Mouse (Mus musculus) CH12.LX (cell line): ENCODE measurements around the gene M6pr. TPM values are rescaled to one million over a fixed set of nuclear protein-coding genes. Genes with fewer than 3 reads are reported as not detected.

Experiments used
- DNase-seq: peaks from one replicate; pipeline ENCODE4 v3.0.0-alpha.2; 2013; ENCODE audit errors: extremely low read depth
- H3K27ac ChIP-seq: 2 replicates; pipeline ENCODE4 v1.5.1; 2012; ENCODE audit warnings: low read depth, mild to moderate bottlenecking, control low read depth, moderate library complexity; ENCODE audit not compliant: insufficient read depth
- H3K27me3 ChIP-seq: replicated peaks from 2 replicates; pipeline ENCODE3; 2012; ENCODE audit warnings: inconsistent platforms
- H3K36me3 ChIP-seq, 2 experiments: replicated peaks in 1 of 2; 2 replicates each; pipeline versions ENCODE3 to v1.6.1; 2012; ENCODE audit warnings: inconsistent platforms in 1 of 2, low read length in 1 of 2, mild to moderate bottlenecking in 1 of 2, mixed read lengths in 1 of 2, moderate library complexity in 1 of 2; ENCODE audit not compliant: control insufficient read depth in 1 of 2, insufficient read depth in 1 of 2
- H3K4me1 ChIP-seq, 2 experiments: 2 replicates each; pipeline ENCODE4 v1.6.1; 2012; ENCODE audit warnings: inconsistent platforms in 1 of 2, moderate library complexity in 1 of 2; ENCODE audit not compliant: insufficient read depth in 2 of 2, control insufficient read depth in 1 of 2
- H3K4me2 ChIP-seq: 2 replicates; pipeline ENCODE4 v1.6.1; 2012; ENCODE audit warnings: low read depth, mild to moderate bottlenecking, control low read depth; ENCODE audit not compliant: poor library complexity, insufficient read depth, severe bottlenecking
- H3K4me3 ChIP-seq, 3 experiments: fragments of 150-350 bp in 1 of 3; sonication (generic) in 1 of 3; replicated peaks in 1 of 3; 2 replicates each; pipeline versions ENCODE3 to v1.5.1; 2011 to 2012; ENCODE audit warnings: low read depth in 2 of 3, low read length in 2 of 3, mild to moderate bottlenecking in 2 of 3, moderate library complexity in 2 of 3, control low read depth in 1 of 3, improper control_type of control experiment in 1 of 3, inconsistent platforms in 1 of 3, mixed read lengths in 1 of 3; ENCODE audit not compliant: poor library complexity in 1 of 3
- H3K79me2 ChIP-seq: replicated peaks from 2 replicates; pipeline ENCODE4 v1.6.1; 2012; ENCODE audit warnings: mild to moderate bottlenecking, moderate library complexity; ENCODE audit not compliant: control insufficient read depth, poor library complexity, insufficient read depth, severe bottlenecking; ENCODE audit errors: extremely low read depth
- H3K9ac ChIP-seq: 2 replicates; pipeline ENCODE4 v1.6.1; 2012; ENCODE audit warnings: low read depth, mild to moderate bottlenecking, control low read depth, moderate library complexity; ENCODE audit not compliant: insufficient read depth
- H3K9me3 ChIP-seq: replicated peaks from 2 replicates; pipeline ENCODE3; 2012; ENCODE audit warnings: low read length, inconsistent platforms, mixed read lengths
- BHLHE40 ChIP-seq: IDR thresholded peaks from 2 replicates; pipeline ENCODE4 v1.6.1; 2011; ENCODE audit warnings: mild to moderate bottlenecking, low read depth, low read length, improper control_type of control experiment
- CHD1 ChIP-seq: IDR thresholded peaks from 2 replicates; pipeline ENCODE4 v1.6.1; 2012; ENCODE audit warnings: low read depth, low read length, improper control_type of control experiment, inconsistent platforms
- CHD2 ChIP-seq: IDR thresholded peaks from 2 replicates; pipeline ENCODE4 v1.6.1; 2011; ENCODE audit warnings: low read length, improper control_type of control experiment
- CTCF ChIP-seq, 2 experiments: IDR thresholded peaks in 1 of 2; conservative IDR thresholded peaks in 1 of 2; 2 replicates each; pipeline ENCODE4 v1.5.1; 2011 to 2012; ENCODE audit warnings: low read depth in 2 of 2, low read length in 2 of 2, improper control_type of control experiment in 1 of 2, inconsistent platforms in 1 of 2, mild to moderate bottlenecking in 1 of 2, moderate library complexity in 1 of 2
- ELF1 ChIP-seq: IDR thresholded peaks from 2 replicates; pipeline ENCODE4 v1.6.1; 2014; ENCODE audit warnings: low read depth, mild to moderate bottlenecking, inconsistent platforms, low read length, improper control_type of control experiment
- EP300 ChIP-seq: IDR thresholded peaks from 2 replicates; pipeline ENCODE4 v1.6.1; 2011; ENCODE audit warnings: low read length, improper control_type of control experiment
- ETS1 ChIP-seq: conservative IDR thresholded peaks from 2 replicates; pipeline ENCODE4 v1.6.1; 2012; ENCODE audit warnings: low read depth, mild to moderate bottlenecking, inconsistent platforms, low read length, improper control_type of control experiment, moderate library complexity
- GABPA ChIP-seq: IDR thresholded peaks from 2 replicates; pipeline ENCODE4 v1.6.1; 2012; ENCODE audit warnings: low read depth, low read length, improper control_type of control experiment, inconsistent platforms; ENCODE audit not compliant: insufficient replicate concordance
- HCFC1 ChIP-seq: IDR thresholded peaks from 2 replicates; pipeline ENCODE4 v1.6.1; 2012; ENCODE audit warnings: low read depth, mild to moderate bottlenecking, inconsistent platforms, low read length, improper control_type of control experiment
- JUND ChIP-seq: conservative IDR thresholded peaks from 2 replicates; pipeline ENCODE4 v1.6.1; 2011; ENCODE audit warnings: low read depth, low read length, improper control_type of control experiment
- KAT2A ChIP-seq: IDR thresholded peaks from 2 replicates; pipeline ENCODE4 v1.6.1; 2012; ENCODE audit warnings: low read length, improper control_type of control experiment, inconsistent platforms; ENCODE audit not compliant: insufficient replicate concordance
- MAX ChIP-seq: IDR thresholded peaks from 2 replicates; pipeline ENCODE4 v1.6.1; 2011; ENCODE audit warnings: low read length, improper control_type of control experiment
- MEF2A ChIP-seq: IDR thresholded peaks from 2 replicates; pipeline ENCODE4 v1.6.1; 2014; ENCODE audit warnings: low read depth, mild to moderate bottlenecking, inconsistent platforms, low read length, improper control_type of control experiment, borderline replicate concordance
- MYC ChIP-seq: IDR thresholded peaks from 2 replicates; pipeline ENCODE4 v1.6.1; 2011; ENCODE audit warnings: low read depth, mild to moderate bottlenecking, improper control_type of control experiment, low read length
- NRF1 ChIP-seq: IDR thresholded peaks from 2 replicates; pipeline ENCODE4 v1.6.1; 2014; ENCODE audit warnings: low read depth, mild to moderate bottlenecking, inconsistent platforms, low read length, improper control_type of control experiment, moderate library complexity
- PAX5 ChIP-seq: IDR thresholded peaks from 2 replicates; pipeline ENCODE4 v1.6.1; 2012; ENCODE audit warnings: low read length, inconsistent platforms, mixed read lengths
- POLR2A ChIP-seq: IDR thresholded peaks from 2 replicates; pipeline ENCODE4 v1.6.1; 2011; ENCODE audit warnings: low read depth, mild to moderate bottlenecking, improper control_type of control experiment, low read length
- POLR2AphosphoS2 ChIP-seq: IDR thresholded peaks from 2 replicates; pipeline ENCODE4 v1.6.1; 2011; ENCODE audit warnings: low read depth, low read length, improper control_type of control experiment
- RAD21 ChIP-seq: IDR thresholded peaks from 2 replicates; pipeline ENCODE4 v1.6.1; 2011; ENCODE audit warnings: low read depth, mild to moderate bottlenecking, low read length, improper control_type of control experiment, moderate library complexity
- SIN3A ChIP-seq: IDR thresholded peaks from 2 replicates; pipeline ENCODE4 v1.6.1; 2012; ENCODE audit warnings: low read length, improper control_type of control experiment, inconsistent platforms
- UBTF ChIP-seq: IDR thresholded peaks from 2 replicates; pipeline ENCODE4 v1.6.1; 2012; ENCODE audit warnings: low read depth, mild to moderate bottlenecking, inconsistent platforms, low read length, improper control_type of control experiment, moderate library complexity
- USF2 ChIP-seq: conservative IDR thresholded peaks from 2 replicates; pipeline ENCODE4 v1.6.1; 2011; ENCODE audit warnings: low read depth, low read length, improper control_type of control experiment
- dilution Hi-C: fragments of 300-500 bp; cut with MboI; formaldehyde crosslinking; loops from 2 replicates; pipeline ENCODE4 v1.14.3; 2020; ENCODE audit warnings: low sequenced_read_pairs; ENCODE audit not compliant: extremely low pct_unique_long_range_greater_than_20kb, extremely low pct_ligation_motif_present
- in situ Hi-C: fragments of 300-500 bp; cut with MboI; formaldehyde crosslinking; loops from 3 replicates; pipeline ENCODE4 v1.14.3; 2019; ENCODE audit warnings: low sequenced_read_pairs, low pct_ligation_motif_present, low pct_unique_long_range_greater_than_20kb, mixed read lengths
- polyA plus RNA-seq: library from polyadenylated mRNA; unstranded; fragments of >175 nt; gene quantifications from 2 replicates; pipeline ENCODE4 v1.2.1, GENCODE M21; 2012; ENCODE audit warnings: low read depth; ENCODE audit not compliant: insufficient read length
- total RNA-seq, 2 experiments: library from RNA; depleted of rRNA; stranded (reverse); fragments of 300-350 nt in 1 of 2; fragments of >200 nt in 1 of 2; gene quantifications; 2 replicates each; pipeline ENCODE4 v1.2.3; 2012 to 2014

M6pr gene
- total and polyA plus RNA-seq, 3 experiments = 148 to 291 (median 228) TPM

DNA sequence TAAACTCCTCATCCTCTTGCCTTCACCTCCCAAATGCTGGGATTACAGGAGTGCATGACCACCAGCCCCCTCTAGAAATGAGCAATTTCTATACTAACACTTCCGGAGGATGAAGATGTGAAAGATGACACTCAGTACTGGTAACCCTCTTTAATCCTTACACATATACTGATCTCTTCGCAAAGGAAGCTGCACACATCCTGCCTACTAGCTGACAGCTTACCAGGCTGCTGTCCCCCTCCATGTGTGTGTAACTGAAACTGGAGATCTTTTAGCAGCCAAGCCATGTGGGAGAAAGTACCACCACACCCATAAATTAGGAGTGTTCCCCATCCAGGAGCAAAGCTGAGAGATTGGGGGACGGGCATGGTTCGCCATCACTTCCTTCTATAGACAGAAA is 39.4 kb upstream of the M6pr start:
- no peak overlapping the region for H3K9ac ChIP-seq
- H3K27me3 ChIP-seq = no peaks in the 10 kb centered on the region
- H3K4me2 ChIP-seq = no peak overlapping the region
- dilution Hi-C loops = no loop called here
- H3K4me1 ChIP-seq = no peaks in the 10 kb centered on the region
- no peaks in the 10 kb centered on the region for H3K79me2 ChIP-seq
- no peak for DNase-seq
- in situ Hi-C loops = no loop called here
- no peak for TF ChIP-seq MAX
- no peak for TF ChIP-seq ETS1
- no peak for TF ChIP-seq BHLHE40
- no peak for TF ChIP-seq HCFC1
- no peak for TF ChIP-seq MYC
- TF ChIP-seq MEF2A = no peak
- no peak for TF ChIP-seq EP300
- no peak for TF ChIP-seq SIN3A
- no peak for TF ChIP-seq ELF1
- no peak for TF ChIP-seq PAX5
- TF ChIP-seq POLR2AphosphoS2 = no peak
- TF ChIP-seq JUND = no peak
- no peak for TF ChIP-seq GABPA
- no peak for TF ChIP-seq POLR2A
- no peak for TF ChIP-seq RAD21
- no peak for TF ChIP-seq CTCF (conservative IDR thresholded peaks at IDR 0.05 in 1 of 2, IDR thresholded peaks at IDR 0.05 in 1 of 2; ENCODE audit: low read depth in 2 of 2, low read length in 2 of 2)
- TF ChIP-seq CHD1 = no peak
- H3K4me3 ChIP-seq = no peak overlapping the region
- H3K36me3 ChIP-seq = no peaks in the 10 kb centered on the region
- no peak overlapping the region for H3K27ac ChIP-seq
- no peaks in the 10 kb centered on the region for H3K9me3 ChIP-seq

DNA sequence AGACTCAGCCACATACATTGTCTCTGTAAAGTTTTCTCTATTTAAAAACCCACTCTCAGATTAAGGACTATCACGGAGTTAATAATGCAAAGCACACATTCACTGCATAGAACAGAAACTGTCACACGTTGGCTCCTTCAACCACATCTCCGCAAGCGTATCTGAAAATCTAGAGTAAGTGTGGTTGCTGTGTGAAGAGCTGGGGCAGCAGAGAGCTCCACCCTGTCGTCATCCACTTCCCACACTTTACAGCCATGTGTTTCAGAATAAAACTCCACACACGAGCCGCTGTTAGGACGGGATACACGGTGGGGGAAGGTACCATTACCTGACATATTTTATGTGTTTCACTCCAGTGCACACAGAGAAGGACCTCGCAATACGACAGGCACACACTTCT is 38.4 kb upstream of the M6pr start:
- H3K27ac ChIP-seq = no peak overlapping the region
- in situ Hi-C loops = no loop called here
- no peak for DNase-seq
- H3K4me2 ChIP-seq = no peak overlapping the region
- TF ChIP-seq MEF2A (no peak), KAT2A (no peak), POLR2A (no peak), EP300 (no peak), CHD2 (no peak), NRF1 (no peak), JUND (no peak), USF2 (no peak), ETS1 (no peak), UBTF (no peak)
- no peaks in the 10 kb centered on the region for H3K4me1 ChIP-seq
- no peaks in the 10 kb centered on the region for H3K9me3 ChIP-seq
- dilution Hi-C loops = no loop called here
- H3K36me3 ChIP-seq = no peaks in the 10 kb centered on the region
- H3K9ac ChIP-seq = no peak overlapping the region
- no peaks in the 10 kb centered on the region for H3K27me3 ChIP-seq
- no peaks in the 10 kb centered on the region for H3K79me2 ChIP-seq
- H3K4me3 ChIP-seq = no peak overlapping the region
